Mouse (Mus musculus) megakaryocyte, embryonic 14.5 days (primary cell): ENCODE results near the gene Baiap2.

Source experiments
- FLI1 ChIP-seq: IDR thresholded peaks from 2 replicates; pipeline ENCODE4 v1.6.1; 2012; ENCODE audit warnings: low read length, inconsistent platforms, mixed read lengths
- GATA1 ChIP-seq: IDR thresholded peaks from 3 replicates; pipeline ENCODE4 v1.6.1; 2012; ENCODE audit warnings: mixed read lengths, low read length, inconsistent platforms, borderline replicate concordance

- no peak for TF ChIP-seq GATA1
- TF ChIP-seq FLI1 = no peak
Observed at GRCm38 (mm10) chr11:120014758-120015157, 72.2 kb downstream of the Baiap2 start.
